Mouse (Mus musculus) liver, postnatal 0 days (tissue): ENCODE data around the gene Naalad2.

Experiments used
- CTCF ChIP-seq: sonication (generic); IDR thresholded peaks from 2 replicates; pipeline ENCODE4 v1.5.1; 2016; ENCODE audit warnings: antibody characterized with exemption, low read depth
- EP300 ChIP-seq: IDR thresholded peaks from 2 replicates; pipeline ENCODE4 v1.6.1; 2016; ENCODE audit warnings: antibody characterized with exemption, low read depth, mild to moderate bottlenecking

DNA sequence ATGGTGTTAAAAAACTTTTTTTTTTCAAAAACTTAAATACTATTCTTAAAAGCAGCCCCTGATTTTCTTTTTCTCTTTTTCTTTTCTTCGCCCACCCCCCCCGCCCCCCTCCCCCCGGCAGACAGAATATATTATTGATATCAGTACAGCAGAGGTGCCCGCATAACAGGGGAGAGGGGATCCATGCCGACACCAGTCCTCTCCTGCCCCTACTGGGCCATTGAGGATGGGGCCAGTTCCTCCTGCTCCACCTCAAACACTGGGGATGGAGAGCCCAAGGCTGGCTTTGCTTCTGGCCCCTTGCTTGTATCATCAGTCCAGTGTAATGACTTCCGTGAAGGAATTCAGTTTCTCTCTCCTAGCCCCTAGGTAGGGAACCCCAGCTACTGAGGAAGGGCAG lies 104.5 kb downstream of the Naalad2 start:
- TF ChIP-seq CTCF, result no peak
- TF ChIP-seq EP300, result no peak
